Mouse (Mus musculus): ENCODE measurements around the gene Olfr160.

DNA sequence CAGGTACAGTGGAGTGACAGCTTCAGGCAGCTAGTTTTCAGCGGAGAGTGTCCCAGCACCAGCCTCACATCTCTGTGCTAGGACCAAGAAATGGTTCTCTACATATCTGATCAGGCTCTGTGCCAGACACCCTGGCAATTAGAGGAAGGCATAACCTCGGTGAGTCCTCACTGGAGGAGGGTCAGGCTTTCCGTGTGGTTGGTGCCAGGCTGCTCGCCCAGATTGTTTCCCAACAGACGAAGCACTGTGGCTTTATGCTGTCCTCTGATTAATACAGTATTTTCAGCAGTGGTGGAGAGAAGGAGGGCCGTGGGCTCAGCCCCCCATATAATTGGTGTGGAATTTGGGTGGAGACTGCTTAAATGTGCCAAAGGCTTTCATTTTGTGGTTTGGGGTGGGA, 46.9 kb downstream of the Olfr160 start, which contains the start of gene Panx3:
- TF ChIP-seq CTCF (IDR thresholded peaks at IDR 0.05; ENCODE audit: borderline replicate concordance, extremely low read depth, insufficient read depth, insufficient read length) (no peak), POLR2A (IDR thresholded peaks at IDR 0.05; ENCODE audit: borderline replicate concordance, extremely low read depth, insufficient read depth, insufficient read length, poor library complexity, severe bottlenecking) (no peak)

Data from brain, embryonic 14.5 days (tissue).